Mouse (Mus musculus) embryonic facial prominence, embryonic 14.5 days (tissue): Measurements from ENCODE around the gene Bdh1. TPM values are rescaled to one million over a fixed set of nuclear protein-coding genes. Genes with fewer than 3 reads are reported as not detected.
"Not testable (repeated sequence)": the region's sequence is repeated elsewhere in the genome, so short reads cannot be mapped to it uniquely, and the experiment has no call there.

Source experiments
- ATAC-seq: fragments of 200-750 bp; cut with Nextera tagmentation; 2 replicates; pipeline ENCODE4 v1.8.0; 2017; ENCODE audit warnings: low read depth, moderate number of reproducible peaks, moderate TSS enrichment
- DNase-seq: peaks from one replicate; pipeline ENCODE4 v3.0.0-alpha.2; 2015; ENCODE audit warnings: low spot score
- H3K27ac ChIP-seq: fragments of 300-500 bp; sonication (generic); replicated peaks from 2 replicates; pipeline ENCODE4 v1.5.1; 2014; ENCODE audit warnings: low read depth, mild to moderate bottlenecking, low read length, moderate library complexity
- H3K27me3 ChIP-seq: fragments of 300-500 bp; sonication (generic); replicated peaks from 2 replicates; pipeline ENCODE4 v1.6.1; 2014; ENCODE audit warnings: low read length; ENCODE audit not compliant: control insufficient read depth, insufficient read depth
- H3K36me3 ChIP-seq: fragments of 300-500 bp; sonication (generic); 2 replicates; pipeline ENCODE4 v1.6.1; 2014; ENCODE audit warnings: low read length, mixed read lengths; ENCODE audit not compliant: control insufficient read depth, insufficient read depth
- H3K4me1 ChIP-seq: fragments of 300-500 bp; sonication (generic); 2 replicates; pipeline ENCODE4 v1.6.1; 2014; ENCODE audit warnings: antibody characterized with exemption, low read length; ENCODE audit not compliant: control insufficient read depth, insufficient read depth
- H3K4me2 ChIP-seq: fragments of 300-500 bp; sonication (generic); 2 replicates; pipeline ENCODE4 v1.6.1; 2014; ENCODE audit warnings: low read depth, mild to moderate bottlenecking, low read length, moderate library complexity, mixed read lengths
- H3K4me3 ChIP-seq: fragments of 300-500 bp; sonication (generic); 2 replicates; pipeline ENCODE4 v1.5.1; 2014; ENCODE audit warnings: low read depth, mild to moderate bottlenecking, low read length
- H3K9ac ChIP-seq: fragments of 300-500 bp; sonication (generic); 2 replicates; pipeline ENCODE4 v1.6.1; 2014; ENCODE audit warnings: low read depth, mild to moderate bottlenecking, low read length, moderate library complexity, mixed read lengths
- H3K9me3 ChIP-seq: fragments of 300-500 bp; sonication (generic); 2 replicates; pipeline ENCODE4 v1.6.1; 2016; ENCODE audit warnings: low read length; ENCODE audit not compliant: control insufficient read depth
- WGBS: fragments of 180-500 bp; shearing (Covaris S2); extraction: QIAGEN DNeasy Blood & Tissue Kit; methylation state at CpG from one replicate; pipeline ENCODE4 v1.1.7; 2014; 5-methylcytosine and 5-hydroxymethylcytosine counted together
- polyA plus RNA-seq: library from polyadenylated mRNA; unstranded; fragments of >200 nt; fragmentation: Nextera tagmentation; extraction: Ambion mirVana; gene quantifications from 2 replicates; pipeline ENCODE4 v1.2.1, GENCODE M21; 2014

Bdh1 gene
- polyA plus RNA-seq, 1 experiment from 2014 or later = 30.4 TPM

GRCm38 (mm10) chr16:31464953-31465352 lies 42.9 kb downstream of the Bdh1 start:
- no peaks in the 10 kb centered on the region for H3K4me1 ChIP-seq
- H3K4me3 ChIP-seq = no peak overlapping the region
- DNase-seq (no peak), ATAC-seq (no peak)
- 79% methylated on average over 5 of the region's 5 CpGs for WGBS
- no peak overlapping the region for H3K9ac ChIP-seq
- no peaks in the 10 kb centered on the region for H3K9me3 ChIP-seq
- no peaks in the 10 kb centered on the region for H3K36me3 ChIP-seq
- H3K27ac ChIP-seq = no peak overlapping the region
- H3K4me2 ChIP-seq = no peak overlapping the region
- no peaks in the 10 kb centered on the region for H3K27me3 ChIP-seq

DNA sequence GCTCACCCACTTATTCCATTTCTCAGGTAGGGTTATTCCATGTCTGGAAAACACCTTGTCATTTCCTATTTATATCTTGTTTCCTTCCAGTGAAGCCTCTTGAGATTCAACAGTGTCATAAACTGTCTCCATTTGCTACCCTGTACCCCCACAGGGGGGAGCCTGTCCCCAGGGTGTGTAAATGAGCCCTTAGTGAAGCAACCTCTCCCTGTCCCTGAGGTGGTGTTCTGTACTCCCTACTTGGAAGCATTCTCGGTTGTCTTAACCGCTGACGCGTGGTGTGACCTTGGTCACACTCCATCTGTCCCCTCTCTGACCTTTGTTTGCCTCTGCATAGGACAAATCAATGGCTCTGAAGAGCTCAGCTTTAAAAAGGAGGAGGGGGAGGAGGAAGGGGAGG lies 43.5 kb downstream of the Bdh1 start:
- H3K27ac ChIP-seq = no peak overlapping the region
- H3K4me3 ChIP-seq = no peak overlapping the region
- H3K4me2 ChIP-seq = no peak overlapping the region
- no peaks in the 10 kb centered on the region for H3K4me1 ChIP-seq
- WGBS = 32% methylated on average over 4 of the region's 4 CpGs
- H3K9ac ChIP-seq = no peak overlapping the region
- peak; percentile 81 for ATAC-seq
- no peaks in the 10 kb centered on the region for H3K36me3 ChIP-seq
- H3K27me3 ChIP-seq = no peaks in the 10 kb centered on the region
- DNase-seq = peak; percentile 71
- H3K9me3 ChIP-seq = no peaks in the 10 kb centered on the region

DNA sequence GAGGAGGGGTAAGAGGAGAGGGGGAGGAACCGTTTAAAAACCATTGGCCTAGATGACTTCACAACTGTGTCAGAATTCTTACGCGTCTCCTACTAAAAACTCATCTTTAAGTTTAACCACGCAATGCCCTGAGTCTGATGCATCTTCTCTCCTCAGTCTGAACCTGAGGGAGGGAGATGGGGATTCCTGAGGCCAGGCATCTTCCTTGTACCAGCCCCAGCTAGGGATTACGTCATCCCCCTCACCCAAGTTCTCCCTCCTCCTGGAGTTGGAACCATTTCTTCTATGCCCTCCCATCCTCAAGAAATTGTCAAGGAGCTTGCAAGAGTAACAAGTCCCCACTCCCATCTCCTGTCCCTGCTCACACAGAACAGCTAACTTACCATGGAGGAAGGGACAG lies 44.0 kb downstream of the Bdh1 start:
- H3K4me2 ChIP-seq = no peak overlapping the region
- H3K4me1 ChIP-seq = no peaks in the 10 kb centered on the region
- no peaks in the 10 kb centered on the region for H3K27me3 ChIP-seq
- DNase-seq (no peak), ATAC-seq (no peak)
- H3K9me3 ChIP-seq = no peaks in the 10 kb centered on the region
- no peak overlapping the region for H3K9ac ChIP-seq
- H3K4me3 ChIP-seq = no peak overlapping the region
- WGBS = 71% methylated on average over 5 of the region's 5 CpGs
- no peak overlapping the region for H3K27ac ChIP-seq
- H3K36me3 ChIP-seq = no peaks in the 10 kb centered on the region

GRCm38 (mm10) chr16:31470819-31471218 lies 48.7 kb downstream of the Bdh1 start:
- not testable (repeated sequence) for H3K36me3 ChIP-seq, H3K4me2 ChIP-seq, H3K9me3 ChIP-seq, H3K27me3 ChIP-seq, H3K4me3 ChIP-seq, DNase-seq, ATAC-seq, H3K27ac ChIP-seq, H3K9ac ChIP-seq
- 93% methylated on average over 4 of the region's 4 CpGs for WGBS
- H3K4me1 ChIP-seq = peaks cover 17% of the 10 kb centered on the region

- Histone ChIP-seq H3K4me1 (peaks cover 20% of the 10 kb centered on the region), H3K27ac (no peak overlapping the region), H3K4me3 (no peak overlapping the region), H3K4me2 (no peak overlapping the region), H3K27me3 (no peaks in the 10 kb centered on the region), H3K9me3 (no peaks in the 10 kb centered on the region), H3K36me3 (no peaks in the 10 kb centered on the region), H3K9ac (no peak overlapping the region)
- DNase-seq (no peak), ATAC-seq (no peak)
- WGBS = 78% methylated on average over 5 of the region's 5 CpGs
Measured at GRCm38 (mm10) chr16:31471994-31472393, 49.9 kb downstream of the Bdh1 start.

GRCm38 (mm10) chr16:31473226-31473625 lies 51.1 kb downstream of the Bdh1 start:
- Histone ChIP-seq H3K36me3 (no peaks in the 10 kb centered on the region), H3K4me1 (peaks cover 20% of the 10 kb centered on the region), H3K9ac (no peak overlapping the region), H3K4me2 (no peak overlapping the region), H3K27ac (no peak overlapping the region), H3K27me3 (no peaks in the 10 kb centered on the region), H3K9me3 (no peaks in the 10 kb centered on the region), H3K4me3 (no peak overlapping the region)
- ATAC-seq (no peak), DNase-seq (no peak)
- WGBS = 100% methylated on average over 1 of the region's 1 CpGs

DNA sequence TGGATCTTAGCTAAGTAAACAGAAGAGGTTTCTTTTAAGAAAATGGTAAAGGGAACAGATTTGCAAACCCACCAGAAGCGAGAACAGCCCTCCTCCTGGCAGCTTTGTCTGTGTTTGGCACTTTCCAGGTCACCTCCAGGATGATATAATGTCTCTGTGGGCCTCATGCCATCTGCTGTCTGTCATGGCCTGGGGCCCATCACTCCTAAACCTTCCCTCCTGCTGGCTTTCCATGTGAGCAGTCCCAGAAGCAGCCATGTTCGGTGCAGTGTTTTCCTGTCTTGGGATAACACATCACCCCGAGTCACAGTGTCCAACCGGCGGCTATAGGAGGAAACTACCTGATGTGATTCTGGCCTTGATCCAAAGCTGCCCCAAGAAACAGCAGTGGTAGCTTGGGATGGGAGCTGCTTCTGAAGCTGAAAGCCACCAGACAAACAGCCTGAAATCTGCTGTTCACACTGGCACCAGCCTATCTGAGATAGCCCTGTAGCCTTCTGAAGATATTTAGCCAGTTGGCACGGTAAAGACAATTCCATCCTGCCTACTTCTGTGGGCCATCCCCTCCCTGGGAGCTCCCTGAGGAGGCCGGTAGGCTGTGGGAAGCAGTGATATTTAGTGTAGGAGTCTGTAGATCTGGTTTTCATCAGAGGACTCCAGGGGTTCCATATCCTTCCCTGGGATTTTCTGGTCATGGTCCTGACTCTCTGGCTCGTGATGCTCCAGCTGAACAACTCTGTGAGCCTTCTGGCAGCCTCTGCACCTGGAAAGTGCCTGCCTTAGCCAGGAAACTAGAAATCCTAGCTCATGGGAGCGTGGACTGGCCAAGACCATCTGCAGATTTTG lies 53.3 kb downstream of the Bdh1 start:
- Histone ChIP-seq H3K27ac (peak overlapping the region; percentile 66), H3K4me1 (peaks cover 20% of the 10 kb centered on the region), H3K36me3 (no peaks in the 10 kb centered on the region), H3K27me3 (no peaks in the 10 kb centered on the region), H3K4me3 (no peak overlapping the region), H3K9ac (no peak overlapping the region), H3K4me2 (peak overlapping the region; percentile 29), H3K9me3 (no peaks in the 10 kb centered on the region; the same call in 1 of the 2 replicates)
- ATAC-seq (peak; percentile 88), DNase-seq (peak; percentile 93)
- WGBS = 27% methylated on average over 9 of the region's 9 CpGs

DNA sequence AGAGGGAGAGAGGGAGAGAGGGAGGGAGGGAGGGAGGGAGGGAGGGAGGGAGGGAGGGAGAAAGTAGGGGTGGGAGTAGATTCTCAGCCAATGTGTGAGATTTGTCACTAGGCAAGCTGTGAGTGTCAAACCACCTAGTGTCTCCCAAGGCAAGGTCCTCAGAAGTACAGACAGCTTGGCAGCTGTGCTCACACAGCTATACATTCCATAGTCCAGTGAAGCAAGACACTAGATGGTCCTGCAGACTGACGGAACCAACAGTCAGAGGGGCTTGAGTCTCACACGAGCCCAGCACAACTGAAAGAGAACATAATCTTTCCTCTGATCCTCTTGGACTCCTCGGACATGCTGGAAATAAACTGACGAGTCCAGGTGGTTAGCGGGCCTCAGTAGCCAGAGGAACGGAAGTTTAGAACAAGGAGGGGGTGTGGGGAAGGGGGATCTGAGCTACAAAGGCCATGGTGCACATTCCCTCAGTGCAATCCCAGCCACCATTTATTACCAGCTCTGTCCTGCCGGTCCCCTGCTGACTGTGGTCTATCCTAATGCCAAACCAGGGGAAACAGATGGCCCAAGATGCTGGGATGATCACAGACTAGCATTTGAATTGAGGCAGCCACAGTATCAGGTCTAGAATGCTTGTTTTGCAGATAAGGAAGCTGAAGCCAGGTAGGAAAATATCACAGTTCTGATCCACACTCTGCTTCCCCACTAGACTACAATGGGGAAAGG lies 55.0 kb downstream of the Bdh1 start:
- DNase-seq = no peak
- ATAC-seq = 0 out of 2 replicates have a peak, but pooled peaks have one; percentile 19
- H3K27ac ChIP-seq = no peak overlapping the region
- no peak overlapping the region for H3K4me3 ChIP-seq
- H3K36me3 ChIP-seq = no peaks in the 10 kb centered on the region
- 42% methylated on average over 7 of the region's 7 CpGs for whole genome bisulfite sequencing
- H3K4me1 ChIP-seq = peaks cover 20% of the 10 kb centered on the region
- no peak overlapping the region for H3K4me2 ChIP-seq
- H3K9ac ChIP-seq = no peak overlapping the region
- H3K9me3 ChIP-seq = no peaks in the 10 kb centered on the region; the same call in 1 of the 2 replicates
- H3K27me3 ChIP-seq = no peaks in the 10 kb centered on the region
